Mouse (Mus musculus) ES-Bruce4 (cell line): Measurements from ENCODE around the gene Tsga10.

Experiments used
- CTCF ChIP-seq: IDR thresholded peaks from one replicate; pipeline ENCODE4 v1.8.1; 2011; ENCODE audit warnings: low read depth, low read length
- EP300 ChIP-seq: IDR thresholded peaks from 2 replicates; pipeline ENCODE4 v1.6.1; 2011; ENCODE audit warnings: low read depth, low read length; ENCODE audit not compliant: insufficient read depth
- POLR2A ChIP-seq: IDR thresholded peaks from one replicate; pipeline ENCODE4 v1.8.1; 2011; ENCODE audit warnings: low read length; ENCODE audit not compliant: insufficient read depth

DNA sequence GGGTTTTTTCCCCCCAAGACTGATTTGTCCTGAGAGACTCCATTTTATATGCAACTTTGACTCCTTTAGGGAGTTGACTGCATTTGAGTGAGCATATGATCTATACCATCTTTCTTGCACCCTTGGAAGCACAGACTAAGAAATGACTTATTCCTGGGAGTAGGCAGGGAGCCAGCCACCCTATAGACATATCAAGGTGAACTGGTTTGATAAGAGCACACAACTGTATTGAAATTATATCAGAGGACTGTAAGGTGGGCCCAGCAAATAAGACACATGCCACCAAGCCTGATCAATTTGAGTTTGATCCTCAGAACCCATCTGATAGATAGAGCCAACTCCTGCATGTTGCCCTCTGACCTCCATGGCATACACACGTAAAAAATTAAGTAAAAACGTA, 3.1 kb upstream of the Tsga10 start:
- TF ChIP-seq CTCF (no peak), EP300 (no peak), POLR2A (no peak)
